Mouse (Mus musculus): ENCODE results near the gene Vrk2. TPM values are rescaled to one million over a fixed set of nuclear protein-coding genes. Genes with fewer than 3 reads are reported as not detected.

The Vrk2 gene
- polyA plus RNA-seq, 1 experiment from 2014 or later = 28.9 TPM

- no peak for DNase-seq (ENCODE audit: low spot score)
Observed at GRCm38 (mm10) chr11:26551551-26551950, 42.2 kb downstream of the Vrk2 start.

DNA sequence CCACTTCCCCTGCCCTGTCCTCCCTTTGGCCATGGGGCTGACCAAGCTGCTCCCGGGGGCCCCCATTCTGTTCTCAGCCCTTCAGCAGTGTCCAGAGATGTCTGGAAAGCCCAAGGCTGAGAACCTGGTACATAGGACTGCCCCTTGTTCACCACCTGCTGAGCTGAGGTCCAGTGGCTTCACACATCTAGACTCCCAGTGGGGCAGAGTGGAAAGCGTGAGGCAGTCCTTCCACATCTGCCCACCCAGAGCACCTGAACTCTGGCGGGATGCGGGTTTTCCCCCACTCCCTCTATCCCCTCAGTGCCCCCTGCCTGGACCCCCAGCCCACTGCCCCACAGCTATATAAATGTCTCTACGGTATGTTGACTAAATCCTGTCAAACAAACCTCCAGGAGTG is 56.0 kb downstream of the Vrk2 start:
- DNase-seq (ENCODE audit: low spot score) = no peak

- no peak for DNase-seq (ENCODE audit: low spot score)
Observed at GRCm38 (mm10) chr11:26533828-26534119, 60.0 kb downstream of the Vrk2 start.

DNA sequence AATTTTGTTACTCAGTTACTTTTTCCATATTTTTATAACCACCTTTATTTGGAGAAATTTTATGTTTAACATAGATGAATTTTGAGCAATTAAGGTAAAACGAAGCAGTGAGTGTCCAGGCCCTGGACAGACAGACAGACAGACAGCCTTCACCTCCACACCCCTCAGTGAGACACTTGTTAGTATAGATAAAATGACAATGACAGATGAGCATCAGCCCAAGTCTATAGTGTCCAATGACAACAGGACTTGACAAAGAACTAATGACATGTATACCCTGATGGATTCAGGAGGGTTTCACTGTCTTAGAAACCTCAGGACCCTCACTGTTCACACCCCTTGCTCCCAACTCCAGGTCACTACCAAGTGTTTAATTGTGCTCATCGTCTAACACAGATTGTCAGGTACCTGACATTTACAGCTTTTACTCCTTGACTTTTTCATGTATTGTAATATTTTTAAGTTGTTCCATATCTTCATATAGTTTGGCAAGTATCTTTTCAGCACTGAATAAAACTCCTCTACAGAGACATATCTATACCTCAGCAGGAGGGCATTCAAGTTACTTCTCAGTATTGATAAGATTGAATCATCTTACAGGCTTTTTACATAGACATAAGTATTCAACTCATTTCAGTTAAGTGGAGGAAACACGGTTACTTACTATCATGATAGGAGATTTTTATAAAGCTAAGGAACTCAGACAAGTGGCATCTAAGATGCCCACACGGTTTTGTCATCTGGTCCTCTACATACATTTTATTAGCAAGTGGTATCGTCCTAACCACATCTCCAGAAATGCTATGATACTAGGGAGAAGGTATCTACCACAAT is 60.6 kb downstream of the Vrk2 start:
- DNase-seq (ENCODE audit: low spot score) = no peak

DNA sequence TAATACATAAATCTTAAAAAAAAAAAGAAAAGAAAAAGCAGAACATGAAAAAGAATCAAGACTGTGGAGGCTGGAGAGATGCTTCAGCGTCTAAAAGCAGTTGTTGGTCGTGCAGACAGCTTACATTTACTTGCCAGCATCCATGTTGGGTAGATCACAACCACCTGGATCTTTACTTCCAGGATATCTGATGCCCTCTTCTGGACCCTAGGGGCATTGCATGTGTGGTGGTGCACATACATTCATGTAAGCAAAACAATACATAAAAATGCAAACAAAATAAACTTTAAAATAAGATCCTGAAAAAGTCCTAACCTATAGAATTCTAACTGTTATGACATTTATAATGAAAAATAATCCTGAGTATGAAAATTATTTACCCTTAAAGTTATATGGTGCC is 66.9 kb downstream of the Vrk2 start:
- no peak for DNase-seq (ENCODE audit: low spot score)

DNA sequence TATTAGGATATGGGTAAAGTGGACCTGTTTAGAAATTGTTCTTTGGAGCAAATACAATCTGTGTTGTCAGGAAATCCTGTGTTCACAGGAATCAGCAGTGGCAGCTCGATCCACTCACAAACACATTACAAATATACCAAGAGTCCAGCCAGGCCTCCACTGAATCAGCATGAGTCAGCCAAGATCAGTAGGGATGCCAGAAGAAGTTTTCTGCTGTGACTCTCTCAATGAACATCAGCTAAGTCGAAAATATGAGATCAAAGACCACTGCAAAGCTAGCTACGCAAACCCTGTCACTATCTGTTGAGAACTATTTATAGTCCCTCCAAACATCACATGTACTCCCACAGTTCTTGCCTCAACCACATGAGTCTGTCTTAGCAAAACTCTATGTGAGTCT is 74.8 kb downstream of the Vrk2 start:
- DNase-seq (ENCODE audit: low spot score) = no peak

GRCm38 (mm10) chr11:26516086-26516485 is 77.7 kb downstream of the Vrk2 start:
- no peak for DNase-seq (ENCODE audit: low spot score)

DNA sequence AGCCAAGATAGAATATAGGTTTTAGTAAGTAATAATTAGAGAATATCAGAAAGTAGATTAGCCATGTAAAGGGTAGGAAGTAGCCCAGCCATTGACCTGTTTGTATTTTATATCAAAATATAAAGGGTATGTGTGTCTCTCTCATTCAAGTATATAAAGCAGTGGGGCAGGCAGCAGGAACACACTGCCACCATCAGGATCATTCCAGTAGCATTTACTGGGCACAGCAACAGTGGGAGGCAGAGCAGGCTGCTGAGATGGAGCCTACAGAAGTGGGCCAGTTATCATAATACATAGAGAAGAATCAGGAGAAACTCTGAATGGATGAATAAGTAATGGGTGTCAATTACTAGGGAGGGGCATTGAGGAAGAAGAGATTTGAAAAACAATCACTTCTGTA is 80.1 kb downstream of the Vrk2 start:
- DNase-seq (ENCODE audit: low spot score) = no peak

- DNase-seq (ENCODE audit: low spot score) = no peak
Observed at GRCm38 (mm10) chr11:26495951-26496350, 97.8 kb downstream of the Vrk2 start.

GRCm38 (mm10) chr11:26489761-26490466 is 103.9 kb downstream of the Vrk2 start:
- no peak for DNase-seq (ENCODE audit: low spot score)

DNA sequence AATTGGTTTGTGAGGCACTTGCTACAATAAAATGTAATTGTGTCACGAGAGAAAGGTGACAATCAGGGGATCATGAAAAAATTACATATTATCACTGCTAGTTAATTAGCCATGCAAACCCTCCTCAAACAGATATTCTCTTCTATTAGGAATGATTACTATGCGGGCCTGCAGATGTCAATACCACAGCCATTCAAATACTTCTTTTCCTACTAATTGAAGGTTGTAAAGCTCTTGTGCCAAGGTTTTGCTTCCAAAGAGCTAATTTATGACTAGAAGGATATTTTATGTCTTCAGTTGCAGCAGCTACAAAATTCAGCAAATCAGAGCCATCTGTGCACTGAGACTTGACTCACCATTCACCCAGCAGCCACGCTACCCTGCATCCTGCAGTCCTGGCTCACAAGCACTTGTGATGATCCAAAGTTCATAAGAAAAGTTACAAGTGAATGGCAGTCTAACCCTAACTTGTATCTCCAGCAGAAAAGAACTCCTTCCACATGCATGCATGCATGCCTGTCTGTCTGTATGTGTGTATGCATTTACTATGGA is 112.0 kb downstream of the Vrk2 start:
- DNase-seq (ENCODE audit: low spot score) = no peak

- DNase-seq (ENCODE audit: low spot score) = no peak
Observed at GRCm38 (mm10) chr11:26477037-26477739, 116.6 kb downstream of the Vrk2 start.

DNA sequence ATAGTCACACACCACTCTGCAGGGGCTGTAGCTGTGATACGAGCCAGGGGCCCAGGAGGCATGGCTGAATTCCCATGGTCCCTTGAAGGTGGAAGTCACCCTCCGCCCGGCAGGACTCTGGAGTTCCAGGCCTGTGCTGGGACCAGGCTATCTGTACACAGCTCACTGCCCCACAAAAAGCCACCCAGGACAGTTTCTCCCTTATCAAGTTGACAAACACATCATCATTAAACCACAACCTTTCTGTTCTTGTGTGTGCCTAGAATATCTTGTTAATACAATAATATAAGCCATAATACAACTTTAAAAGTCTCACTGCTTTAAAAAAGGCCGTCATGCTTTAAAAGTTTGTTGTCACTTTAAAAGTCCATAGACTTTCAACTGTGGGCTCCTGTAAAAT is 139.7 kb downstream of the Vrk2 start:
- DNase-seq (ENCODE audit: low spot score) = no peak

DNA sequence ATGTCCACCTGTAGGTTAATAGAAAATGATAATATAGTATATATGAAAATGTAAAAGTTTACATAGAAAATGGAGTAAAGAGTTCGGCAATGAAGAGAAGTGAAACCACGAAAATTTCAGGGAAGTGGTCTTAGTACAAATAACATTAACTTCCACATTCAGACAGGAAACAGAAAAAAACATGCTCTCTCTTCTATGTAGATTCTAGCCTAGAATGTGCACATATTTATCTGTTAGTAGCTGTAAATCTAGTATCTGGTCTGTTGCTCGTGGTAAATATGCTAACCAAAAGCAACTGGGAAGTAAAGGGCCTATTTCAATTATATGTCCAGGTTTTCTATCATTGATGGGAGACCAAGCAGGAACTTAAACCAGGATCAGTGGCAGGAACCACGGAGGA is 141.1 kb downstream of the Vrk2 start:
- no peak for DNase-seq (ENCODE audit: low spot score)

DNA sequence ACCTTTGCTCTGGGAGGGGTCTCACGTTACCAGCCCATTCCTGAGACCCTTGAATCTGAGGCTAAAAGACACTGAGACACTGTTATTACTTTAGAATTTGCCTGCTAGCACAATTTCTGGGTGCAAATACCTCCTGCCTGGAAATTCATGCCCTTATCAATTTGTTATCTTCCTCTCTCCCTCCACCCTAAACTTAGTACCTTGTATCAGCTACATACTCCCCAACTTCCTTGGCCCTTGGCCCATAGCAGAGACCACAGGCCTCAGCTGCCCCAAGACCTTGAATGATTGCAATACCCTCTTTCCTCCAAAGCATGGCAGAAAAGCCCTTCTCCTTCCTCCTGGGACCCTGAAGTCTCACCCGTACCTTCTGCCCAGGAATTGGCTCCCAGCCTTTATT is 142.6 kb downstream of the Vrk2 start:
- no peak for DNase-seq (ENCODE audit: low spot score)

- no peak for DNase-seq (ENCODE audit: low spot score)
Observed at GRCm38 (mm10) chr11:26450636-26451035, 143.2 kb downstream of the Vrk2 start.

DNA sequence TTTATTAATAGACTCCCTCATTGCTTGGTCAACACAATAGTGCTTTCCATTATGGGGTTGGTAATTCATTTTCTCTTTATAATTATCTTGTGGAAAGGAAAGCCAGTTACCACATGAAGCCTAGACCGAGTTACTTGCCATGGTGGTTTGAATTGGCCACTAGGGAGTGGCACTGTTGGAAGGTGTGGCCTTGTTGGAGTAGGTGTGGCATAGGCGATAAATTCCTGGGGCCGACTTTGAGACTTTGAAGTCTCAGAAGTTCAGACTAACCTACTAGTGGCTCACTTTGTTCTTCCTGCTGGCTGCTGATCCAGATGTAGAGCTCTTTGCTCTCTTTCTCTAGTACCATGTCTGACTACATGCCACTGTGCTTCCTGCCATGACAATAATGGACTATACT is 144.0 kb downstream of the Vrk2 start:
- no peak for DNase-seq (ENCODE audit: low spot score)

- DNase-seq (ENCODE audit: low spot score) = no peak
Observed at GRCm38 (mm10) chr11:26444374-26444773, 149.4 kb downstream of the Vrk2 start.

DNA sequence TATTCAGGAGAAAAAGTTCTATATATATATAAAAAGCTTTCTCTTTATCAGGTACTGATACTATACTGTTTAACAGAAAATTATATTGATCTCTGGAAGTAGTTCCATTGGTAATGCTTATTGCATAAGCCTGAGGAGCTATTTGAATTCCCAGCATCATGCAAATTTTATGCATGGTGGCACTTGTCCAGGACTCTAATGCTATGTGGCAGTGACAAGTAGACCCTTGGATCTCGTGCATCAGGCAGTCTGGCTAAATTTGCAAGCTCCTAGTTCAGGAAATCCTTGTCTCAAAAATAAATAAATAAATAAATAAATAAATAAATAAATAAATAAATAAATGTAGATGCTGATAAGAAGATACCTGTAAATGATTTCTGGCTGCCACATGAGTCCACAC is 152.7 kb downstream of the Vrk2 start:
- no peak for DNase-seq (ENCODE audit: low spot score)

DNA sequence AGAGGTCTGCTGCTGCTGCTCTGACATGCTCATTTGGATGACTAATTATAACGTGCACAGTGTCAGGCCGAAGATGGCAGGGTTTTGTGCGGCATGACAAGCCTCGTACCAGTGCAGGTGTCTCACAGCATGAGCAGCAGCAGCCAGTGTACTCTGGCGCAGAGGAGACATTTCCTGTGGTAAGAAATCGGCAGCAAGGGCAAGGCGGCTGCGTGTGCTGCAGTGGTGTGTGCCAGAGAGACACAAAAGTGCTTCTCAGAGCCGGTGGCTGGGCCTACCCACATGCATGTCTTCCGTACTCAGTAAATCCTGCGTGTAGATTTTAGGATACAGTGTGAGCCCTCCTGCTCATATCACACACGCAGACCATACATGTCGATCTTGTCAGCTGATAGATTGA is 156.0 kb downstream of the Vrk2 start:
- peak; percentile 51 for DNase-seq (ENCODE audit: low spot score)

DNA sequence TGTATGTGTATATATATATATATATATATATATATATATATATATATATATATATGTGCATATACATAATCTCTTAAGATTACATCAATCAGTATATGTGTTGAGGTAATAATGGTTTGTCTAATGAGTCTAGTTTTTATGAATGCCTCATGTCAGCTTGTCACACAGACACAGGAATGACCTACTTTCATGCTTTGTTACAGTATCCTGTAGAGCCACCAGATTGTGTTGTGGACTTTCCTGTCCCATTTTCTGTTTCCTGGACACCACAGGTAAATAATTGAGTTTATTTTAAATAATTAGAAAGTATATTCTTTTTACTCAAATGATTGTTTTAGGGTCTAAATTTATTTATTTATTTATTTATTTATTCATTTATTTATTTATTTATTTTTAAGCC is 159.6 kb downstream of the Vrk2 start:
- no peak for DNase-seq (ENCODE audit: low spot score)

DNA sequence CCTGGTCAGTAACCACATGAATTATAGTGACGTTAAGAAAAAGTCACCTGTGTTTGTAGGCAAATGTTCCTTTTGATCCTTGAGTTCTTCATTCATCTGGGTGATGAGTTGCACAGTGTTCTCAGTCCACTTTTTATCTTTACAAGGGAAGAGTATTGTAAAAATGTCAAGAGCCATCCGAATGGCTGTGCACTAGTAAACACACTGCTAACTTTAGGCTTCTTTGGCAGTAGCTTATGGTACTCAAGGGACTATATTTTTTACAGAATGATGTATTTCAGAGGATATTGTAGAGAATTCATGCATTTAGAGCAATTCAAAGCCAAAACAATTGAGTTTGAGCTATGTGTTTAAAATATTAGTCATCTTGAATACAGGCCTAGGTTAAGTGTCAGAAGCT is 172.3 kb downstream of the Vrk2 start:
- no peak for DNase-seq (ENCODE audit: low spot score)
